ENCODE assay signal across 10 mouse cellular contexts in the genomic region with DNA sequence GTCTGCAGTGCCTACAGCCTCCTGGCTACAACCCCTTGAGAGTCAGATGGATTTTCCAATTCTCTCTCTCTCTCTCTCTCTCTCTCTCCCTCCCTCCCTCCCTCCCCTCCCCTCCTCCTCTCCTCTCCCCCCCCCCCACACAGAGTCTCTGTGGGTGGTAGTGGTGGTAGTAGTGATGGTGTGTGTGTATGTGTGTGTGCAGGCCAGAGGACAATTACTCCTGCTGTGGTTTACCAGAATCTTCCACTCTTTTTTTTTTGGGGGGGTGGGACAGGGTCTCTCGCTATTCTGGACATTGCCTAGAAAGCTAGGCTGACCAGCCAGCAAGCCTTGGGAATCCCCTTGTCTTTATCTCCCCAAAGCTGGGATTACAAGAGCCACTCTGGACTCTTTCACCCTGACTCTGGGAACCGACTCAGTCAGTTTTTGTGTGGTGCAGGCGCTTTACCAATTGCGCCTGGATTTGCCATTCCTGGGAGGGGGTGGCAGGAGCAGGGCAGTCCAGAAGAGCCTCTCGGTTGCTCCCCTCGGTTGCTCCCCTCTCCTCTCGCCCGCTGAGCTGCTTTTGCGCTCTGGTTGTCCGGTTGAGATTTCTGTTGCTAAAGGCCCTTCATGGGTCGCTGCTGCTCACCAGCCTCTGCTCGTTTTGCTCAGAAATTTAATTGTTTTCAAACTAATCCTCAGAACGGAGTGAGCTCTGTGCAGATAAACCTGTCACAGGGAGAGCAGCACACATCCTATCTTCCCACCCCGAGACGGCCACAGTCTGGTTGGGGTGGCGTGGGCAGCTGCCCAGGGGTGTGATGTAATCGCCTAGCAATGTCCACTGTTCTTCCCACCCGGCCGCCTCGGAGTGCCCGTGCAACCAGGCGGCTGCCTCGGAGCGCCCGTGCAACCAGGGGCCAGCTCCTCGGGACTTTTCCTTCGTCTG. TPM values are rescaled to one million over a fixed set of nuclear protein-coding genes. Genes with fewer than 3 reads are reported as not detected.
DNase-seq lines count a peak whose midpoint lies in the region; ATAC-seq and TF ChIP-seq lines count a peak whose summit lies in the region.
"Had no signal": no experiment of that assay in that cellular context is flagged by ENCODE, and none has a peak within 500 bp of the region (broad histone marks: within the 10 kb centered on the region; RNA-seq: fewer than 3 reads in every experiment).

No protein-coding gene starts in this region.

- 0 out of 2 replicates have a peak overlapping the region, but pooled peaks have one; percentile 6 for H3K9ac ChIP-seq in intestine, embryonic 16.5 days (ENCODE audit: low read depth, low read length)
- H3K9ac ChIP-seq in intestine, postnatal 0 days (ENCODE audit: low read depth, low read length), result no peak overlapping the region
- H3K9ac ChIP-seq in heart, adult 2 months (ENCODE audit: low read depth, low read length), result no peak overlapping the region
- 0 out of 2 replicates have a peak overlapping the region, but pooled peaks have one; percentile 9 for H3K9ac ChIP-seq in kidney, embryonic 16.5 days (replicated peaks; ENCODE audit: low read length)
- H3K9ac ChIP-seq in midbrain, embryonic 11.5 days (ENCODE audit: low read length), result peak overlapping the region; percentile 59
- H3K9ac ChIP-seq: embryonic facial prominence, embryonic 12.5 days; liver, embryonic 13.5 days had no signal

- intact Hi-C loops in heart, adult 2 months (cut with DNase I), result no loop called here

- H3K4me3 ChIP-seq in intestine, embryonic 16.5 days (ENCODE audit: low read length), result no peak overlapping the region
- H3K4me3 ChIP-seq in intestine, postnatal 0 days (ENCODE audit: low read depth, low read length), result no peak overlapping the region
- no peak overlapping the region; the same call in 1 of the 2 replicates for H3K4me3 ChIP-seq in heart, adult 2 months
- H3K4me3 ChIP-seq in kidney, embryonic 16.5 days (ENCODE audit: low read length), result peak overlapping the region; percentile 6; the same call in 1 of the 2 replicates
- peak overlapping the region; percentile 9; the same call in 1 of the 2 replicates for H3K4me3 ChIP-seq in midbrain, embryonic 11.5 days (ENCODE audit: low read depth, low read length)
- H3K4me3 ChIP-seq: embryonic facial prominence, embryonic 12.5 days; liver, embryonic 13.5 days had no signal

- no peaks in the 10 kb centered on the region for H3K79me2 ChIP-seq in heart, adult 2 months (replicated peaks; ENCODE audit: control insufficient read depth, insufficient read depth, low read length)

- H3K4me2 ChIP-seq in intestine, embryonic 16.5 days (ENCODE audit: low read depth, low read length), result 0 out of 2 replicates have a peak overlapping the region, but pooled peaks have one; percentile 5
- H3K4me2 ChIP-seq in intestine, postnatal 0 days (replicated peaks; ENCODE audit: low read depth), result no peak overlapping the region
- H3K4me2 ChIP-seq in kidney, embryonic 16.5 days (replicated peaks; ENCODE audit: low read depth, low read length), result peak overlapping the region; percentile 38
- H3K4me2 ChIP-seq in midbrain, embryonic 11.5 days, result peak overlapping the region; percentile 40
- H3K4me2 ChIP-seq: embryonic facial prominence, embryonic 12.5 days; liver, embryonic 13.5 days had no signal

- TF ChIP-seq POLR2A in heart, adult 2 months (IDR thresholded peaks at IDR 0.05; ENCODE audit: insufficient read depth, low read depth, low read length), result no peak

- ATAC-seq in intestine, embryonic 16.5 days, result peak; percentile 28; the same call in 1 of the 2 replicates
- no peak for ATAC-seq in intestine, postnatal 0 days
- peak; percentile 74; the same call in 1 of the 2 replicates for ATAC-seq in kidney, embryonic 16.5 days (ENCODE audit: low FRiP score, low TSS enrichment)
- peak; percentile 74; the same call in 1 of the 2 replicates for ATAC-seq in midbrain, embryonic 11.5 days (ENCODE audit: low FRiP score)

- peak; percentile 61 for DNase-seq in adrenal gland, postnatal 10 days
- peak; percentile 51 to 59 for DNase-seq in heart, adult 2 months
- peak; percentile 92 for DNase-seq in midbrain, embryonic 11.5 days (ENCODE audit: low spot score, missing footprints)
- DNase-seq in thymus, postnatal 36 days, result no peak
- DNase-seq in cerebellum, adult 11-12 months, result no peak
- DNase-seq: liver, embryonic 13.5 days had no signal

- no peaks in the 10 kb centered on the region for H3K4me1 ChIP-seq in intestine, embryonic 16.5 days (ENCODE audit: control insufficient read depth, insufficient read depth, low read length)
- no peaks in the 10 kb centered on the region for H3K4me1 ChIP-seq in intestine, postnatal 0 days (replicated peaks; ENCODE audit: control insufficient read depth, insufficient read depth, low read length)
- H3K4me1 ChIP-seq in heart, adult 2 months (ENCODE audit: control insufficient read depth, insufficient read depth, low read length), result no peaks in the 10 kb centered on the region
- peaks cover 17% of the 10 kb centered on the region for H3K4me1 ChIP-seq in kidney, embryonic 16.5 days (ENCODE audit: insufficient read depth, low read length)
- H3K4me1 ChIP-seq in midbrain, embryonic 11.5 days (ENCODE audit: control insufficient read depth, insufficient read depth, low read length), result peaks cover 14% of the 10 kb centered on the region
- H3K4me1 ChIP-seq: embryonic facial prominence, embryonic 12.5 days; liver, embryonic 13.5 days had no signal

- H3K27me3 ChIP-seq in intestine, embryonic 16.5 days (replicated peaks; ENCODE audit: control insufficient read depth, insufficient read depth, low read length), result no peaks in the 10 kb centered on the region
- no peaks in the 10 kb centered on the region for H3K27me3 ChIP-seq in intestine, postnatal 0 days (replicated peaks; ENCODE audit: control insufficient read depth, insufficient read depth, low read length)
- no peaks in the 10 kb centered on the region for H3K27me3 ChIP-seq in heart, adult 2 months (ENCODE audit: control insufficient read depth, insufficient read depth, low read length)
- H3K27me3 ChIP-seq in kidney, embryonic 16.5 days (ENCODE audit: insufficient read depth, low read length), result no peaks in the 10 kb centered on the region
- no peaks in the 10 kb centered on the region for H3K27me3 ChIP-seq in midbrain, embryonic 11.5 days (ENCODE audit: control insufficient read depth, insufficient read depth, low read length)
- H3K27me3 ChIP-seq: embryonic facial prominence, embryonic 12.5 days had no signal

- no peak overlapping the region for H3K27ac ChIP-seq in intestine, embryonic 16.5 days (ENCODE audit: low read length)
- no peak overlapping the region for H3K27ac ChIP-seq in intestine, postnatal 0 days (ENCODE audit: low read depth, low read length)
- H3K27ac ChIP-seq in heart, adult 2 months, result no peak overlapping the region
- H3K27ac ChIP-seq in kidney, embryonic 16.5 days (ENCODE audit: low read length), result no peak overlapping the region
- H3K27ac ChIP-seq in midbrain, embryonic 11.5 days (ENCODE audit: low read depth, low read length), result peak overlapping the region; percentile 52
- H3K27ac ChIP-seq: embryonic facial prominence, embryonic 12.5 days; liver, embryonic 13.5 days had no signal

- 33% methylated on average over 27 of the region's 27 CpGs for WGBS in intestine, embryonic 16.5 days
- 41% methylated on average over 27 of the region's 27 CpGs for WGBS in intestine, postnatal 0 days
- 21% methylated on average over 27 of the region's 27 CpGs for WGBS in heart, adult 2 months
- 15% methylated on average over 27 of the region's 27 CpGs for WGBS in kidney, embryonic 16.5 days
- WGBS in midbrain, embryonic 11.5 days, result 16% methylated on average over 27 of the region's 27 CpGs

- H3K36me3 ChIP-seq in intestine, embryonic 16.5 days (ENCODE audit: control insufficient read depth, insufficient read depth, low read length), result no peaks in the 10 kb centered on the region
- H3K36me3 ChIP-seq in intestine, postnatal 0 days (ENCODE audit: control insufficient read depth, insufficient read depth), result no peaks in the 10 kb centered on the region
- H3K36me3 ChIP-seq in heart, adult 2 months (ENCODE audit: control insufficient read depth, insufficient read depth, low read length), result no peaks in the 10 kb centered on the region
- no peaks in the 10 kb centered on the region for H3K36me3 ChIP-seq in kidney, embryonic 16.5 days (ENCODE audit: insufficient read depth, low read length)
- H3K36me3 ChIP-seq in midbrain, embryonic 11.5 days (ENCODE audit: control insufficient read depth, insufficient read depth, low read length), result no peaks in the 10 kb centered on the region
- H3K36me3 ChIP-seq: embryonic facial prominence, embryonic 12.5 days; liver, embryonic 13.5 days had no signal

- TF ChIP-seq CTCF in intestine, postnatal 0 days (IDR thresholded peaks at IDR 0.05; ENCODE audit: low read depth), result no peak
- TF ChIP-seq CTCF in heart, adult 2 months (IDR thresholded peaks at IDR 0.05), result no peak

- no peaks in the 10 kb centered on the region for H3K9me3 ChIP-seq in intestine, embryonic 16.5 days (ENCODE audit: control insufficient read depth, low read length)
- no peaks in the 10 kb centered on the region for H3K9me3 ChIP-seq in intestine, postnatal 0 days (ENCODE audit: control insufficient read depth)
- H3K9me3 ChIP-seq in kidney, embryonic 16.5 days (ENCODE audit: low read length), result no peaks in the 10 kb centered on the region
- no peaks in the 10 kb centered on the region for H3K9me3 ChIP-seq in midbrain, embryonic 11.5 days (ENCODE audit: control insufficient read depth, low read length)
- H3K9me3 ChIP-seq: embryonic facial prominence, embryonic 12.5 days; liver, embryonic 13.5 days had no signal

- no peak for TF ChIP-seq EP300 in heart, adult 2 months (IDR thresholded peaks at IDR 0.05; ENCODE audit: insufficient read depth, low read depth, low read length)

RNA-seq across cellular contexts. Expression of a gene that starts 31.3 kb away (rescaled TPM):
- polyA plus RNA-seq in intestine, embryonic 16.5 days (2015; fragmentation: Nextera tagmentation; extraction: Ambion mirVana), result 3.6 and 4.3 TPM in 2 replicates
- 1.7 and 2.5 TPM in 2 replicates for polyA plus RNA-seq in intestine, postnatal 0 days (2015; fragmentation: Nextera tagmentation; extraction: Ambion mirVana)
- 1 to 10 TPM; 1.7 to 2.4 TPM for total RNA-seq in adrenal gland, postnatal 10 days (2021)
- total RNA-seq in heart, adult 2 months (2021), result under 1 TPM; 0.30 to 0.44 TPM
- 0.57 and 0.67 TPM in 2 replicates for polyA plus RNA-seq in heart, adult 2 months (2012; rRNA removed)
- 3.3 and 5.3 TPM in 2 replicates for polyA plus RNA-seq in kidney, embryonic 16.5 days (2015; fragmentation: Nextera tagmentation; extraction: Ambion mirVana)
- 2.0 and 2.1 TPM in 2 replicates for polyA plus RNA-seq in midbrain, embryonic 11.5 days (2014; fragmentation: Nextera tagmentation; extraction: Ambion mirVana)

RNA-seq across cellular contexts. Expression of a gene that starts 39.7 kb away (rescaled TPM):
- 39.1 and 40.6 TPM in 2 replicates for polyA plus RNA-seq in intestine, embryonic 16.5 days (2015; fragmentation: Nextera tagmentation; extraction: Ambion mirVana)
- 16.1 and 16.5 TPM in 2 replicates for polyA plus RNA-seq in intestine, postnatal 0 days (2015; fragmentation: Nextera tagmentation; extraction: Ambion mirVana)
- total RNA-seq in adrenal gland, postnatal 10 days (2021), result 10 to 100 TPM; 35.8 to 44.3 TPM
- total RNA-seq in heart, adult 2 months (2021), result 10 to 100 TPM; 28.7 to 33.5 TPM
- polyA plus RNA-seq in heart, adult 2 months (2012; rRNA removed), result 32.7 and 41.8 TPM in 2 replicates
- polyA plus RNA-seq in kidney, embryonic 16.5 days (2015; fragmentation: Nextera tagmentation; extraction: Ambion mirVana), result 32.7 and 35.4 TPM in 2 replicates
- polyA plus RNA-seq in midbrain, embryonic 11.5 days (2014; fragmentation: Nextera tagmentation; extraction: Ambion mirVana), result 19.2 and 20.6 TPM in 2 replicates

RNA-seq across cellular contexts. Expression of a gene that starts 42.1 kb away (rescaled TPM):
- 0.78 and 1.0 TPM in 2 replicates for polyA plus RNA-seq in intestine, embryonic 16.5 days (2015; fragmentation: Nextera tagmentation; extraction: Ambion mirVana)
- 0.64 and 0.77 TPM in 2 replicates for polyA plus RNA-seq in intestine, postnatal 0 days (2015; fragmentation: Nextera tagmentation; extraction: Ambion mirVana)
- total RNA-seq in adrenal gland, postnatal 10 days (2021), result under 1 TPM in 1 of 2 experiments, not detected in 1; 0.15 TPM
- total RNA-seq in heart, adult 2 months (2021), result not detected
- polyA plus RNA-seq in heart, adult 2 months (2012; rRNA removed), result not detected in 2 replicates
- polyA plus RNA-seq in kidney, embryonic 16.5 days (2015; fragmentation: Nextera tagmentation; extraction: Ambion mirVana), result 0.13 TPM in 1 of 2 replicates, not detected in the other
- polyA plus RNA-seq in midbrain, embryonic 11.5 days (2014; fragmentation: Nextera tagmentation; extraction: Ambion mirVana), result not detected in 2 replicates
- polyA plus RNA-seq: liver, embryonic 13.5 days had no signal

Comparison
In these comparisons a context has a peak if more than half of its experiments do, and no peak if none do; other contexts are left out.
1. H3K9ac ChIP-seq: peak in intestine, embryonic 16.5 days (single experiment), kidney, embryonic 16.5 days (single experiment) and midbrain, embryonic 11.5 days (single experiment); none in intestine, postnatal 0 days (single experiment) and heart, adult 2 months (single experiment).
2. H3K4me3 ChIP-seq: peak in kidney, embryonic 16.5 days (single experiment) and midbrain, embryonic 11.5 days (single experiment); none in intestine, embryonic 16.5 days (single experiment), intestine, postnatal 0 days (single experiment) and heart, adult 2 months (single experiment).
3. DNase-seq: peak in adrenal gland, postnatal 10 days (single experiment), heart, adult 2 months (2 of 2) and midbrain, embryonic 11.5 days (single experiment); none in thymus, postnatal 36 days (0 of 2) and cerebellum, adult 11-12 months (single experiment).